Mouse (Mus musculus) CH12.LX (cell line): ENCODE measurements around the gene Gm9507. TPM values are rescaled to one million over a fixed set of nuclear protein-coding genes. Genes with fewer than 3 reads are reported as not detected.
"Not testable (repeated sequence)": the region's sequence is repeated elsewhere in the genome, so short reads cannot be mapped to it uniquely, and the experiment has no call there.

Source experiments
- DNase-seq: peaks from one replicate; pipeline ENCODE4 v3.0.0-alpha.2; 2013; ENCODE audit errors: extremely low read depth
- H3K27ac ChIP-seq: 2 replicates; pipeline ENCODE4 v1.5.1; 2012; ENCODE audit warnings: low read depth, mild to moderate bottlenecking, control low read depth, moderate library complexity; ENCODE audit not compliant: insufficient read depth
- H3K27me3 ChIP-seq: replicated peaks from 2 replicates; pipeline ENCODE3; 2012; ENCODE audit warnings: inconsistent platforms
- H3K36me3 ChIP-seq, 2 experiments: replicated peaks in 1 of 2; 2 replicates each; pipeline versions ENCODE3 to v1.6.1; 2012; ENCODE audit warnings: inconsistent platforms in 1 of 2, low read length in 1 of 2, mild to moderate bottlenecking in 1 of 2, mixed read lengths in 1 of 2, moderate library complexity in 1 of 2; ENCODE audit not compliant: control insufficient read depth in 1 of 2, insufficient read depth in 1 of 2
- H3K4me1 ChIP-seq, 2 experiments: 2 replicates each; pipeline ENCODE4 v1.6.1; 2012; ENCODE audit warnings: inconsistent platforms in 1 of 2, moderate library complexity in 1 of 2; ENCODE audit not compliant: insufficient read depth in 2 of 2, control insufficient read depth in 1 of 2
- H3K4me2 ChIP-seq: 2 replicates; pipeline ENCODE4 v1.6.1; 2012; ENCODE audit warnings: low read depth, mild to moderate bottlenecking, control low read depth; ENCODE audit not compliant: poor library complexity, insufficient read depth, severe bottlenecking
- H3K4me3 ChIP-seq, 3 experiments: fragments of 150-350 bp in 1 of 3; sonication (generic) in 1 of 3; replicated peaks in 1 of 3; 2 replicates each; pipeline versions ENCODE3 to v1.5.1; 2011 to 2012; ENCODE audit warnings: low read depth in 2 of 3, low read length in 2 of 3, mild to moderate bottlenecking in 2 of 3, moderate library complexity in 2 of 3, control low read depth in 1 of 3, improper control_type of control experiment in 1 of 3, inconsistent platforms in 1 of 3, mixed read lengths in 1 of 3; ENCODE audit not compliant: poor library complexity in 1 of 3
- H3K79me2 ChIP-seq: replicated peaks from 2 replicates; pipeline ENCODE4 v1.6.1; 2012; ENCODE audit warnings: mild to moderate bottlenecking, moderate library complexity; ENCODE audit not compliant: control insufficient read depth, poor library complexity, insufficient read depth, severe bottlenecking; ENCODE audit errors: extremely low read depth
- H3K9ac ChIP-seq: 2 replicates; pipeline ENCODE4 v1.6.1; 2012; ENCODE audit warnings: low read depth, mild to moderate bottlenecking, control low read depth, moderate library complexity; ENCODE audit not compliant: insufficient read depth
- H3K9me3 ChIP-seq: replicated peaks from 2 replicates; pipeline ENCODE3; 2012; ENCODE audit warnings: low read length, inconsistent platforms, mixed read lengths
- BHLHE40 ChIP-seq: IDR thresholded peaks from 2 replicates; pipeline ENCODE4 v1.6.1; 2011; ENCODE audit warnings: mild to moderate bottlenecking, low read depth, low read length, improper control_type of control experiment
- CHD1 ChIP-seq: IDR thresholded peaks from 2 replicates; pipeline ENCODE4 v1.6.1; 2012; ENCODE audit warnings: low read depth, low read length, improper control_type of control experiment, inconsistent platforms
- ELF1 ChIP-seq: IDR thresholded peaks from 2 replicates; pipeline ENCODE4 v1.6.1; 2014; ENCODE audit warnings: low read depth, mild to moderate bottlenecking, inconsistent platforms, low read length, improper control_type of control experiment
- EP300 ChIP-seq: IDR thresholded peaks from 2 replicates; pipeline ENCODE4 v1.6.1; 2011; ENCODE audit warnings: low read length, improper control_type of control experiment
- ETS1 ChIP-seq: conservative IDR thresholded peaks from 2 replicates; pipeline ENCODE4 v1.6.1; 2012; ENCODE audit warnings: low read depth, mild to moderate bottlenecking, inconsistent platforms, low read length, improper control_type of control experiment, moderate library complexity
- IRF4 ChIP-seq: IDR thresholded peaks from 2 replicates; pipeline ENCODE4 v1.6.1; 2014; ENCODE audit warnings: low read depth, mild to moderate bottlenecking, inconsistent platforms, low read length, improper control_type of control experiment
- JUND ChIP-seq: conservative IDR thresholded peaks from 2 replicates; pipeline ENCODE4 v1.6.1; 2011; ENCODE audit warnings: low read depth, low read length, improper control_type of control experiment
- MAFK ChIP-seq: IDR thresholded peaks from 2 replicates; pipeline ENCODE4 v1.6.1; 2011; ENCODE audit warnings: low read length, improper control_type of control experiment; ENCODE audit not compliant: insufficient replicate concordance
- MAX ChIP-seq: IDR thresholded peaks from 2 replicates; pipeline ENCODE4 v1.6.1; 2011; ENCODE audit warnings: low read length, improper control_type of control experiment
- MAZ ChIP-seq: IDR thresholded peaks from 2 replicates; pipeline ENCODE4 v1.6.1; 2012; ENCODE audit warnings: low read depth, mild to moderate bottlenecking, inconsistent platforms, low read length, improper control_type of control experiment, moderate library complexity
- MEF2A ChIP-seq: IDR thresholded peaks from 2 replicates; pipeline ENCODE4 v1.6.1; 2014; ENCODE audit warnings: low read depth, mild to moderate bottlenecking, inconsistent platforms, low read length, improper control_type of control experiment, borderline replicate concordance
- MXI1 ChIP-seq: IDR thresholded peaks from 2 replicates; pipeline ENCODE4 v1.6.1; 2011; ENCODE audit warnings: mild to moderate bottlenecking, low read depth, low read length, improper control_type of control experiment
- NELFE ChIP-seq: IDR thresholded peaks from 2 replicates; pipeline ENCODE4 v1.6.1; 2011; ENCODE audit warnings: low read depth, low read length, improper control_type of control experiment
- NRF1 ChIP-seq: IDR thresholded peaks from 2 replicates; pipeline ENCODE4 v1.6.1; 2014; ENCODE audit warnings: low read depth, mild to moderate bottlenecking, inconsistent platforms, low read length, improper control_type of control experiment, moderate library complexity
- PAX5 ChIP-seq: IDR thresholded peaks from 2 replicates; pipeline ENCODE4 v1.6.1; 2012; ENCODE audit warnings: low read length, inconsistent platforms, mixed read lengths
- POLR2AphosphoS2 ChIP-seq: IDR thresholded peaks from 2 replicates; pipeline ENCODE4 v1.6.1; 2011; ENCODE audit warnings: low read depth, low read length, improper control_type of control experiment
- RAD21 ChIP-seq: IDR thresholded peaks from 2 replicates; pipeline ENCODE4 v1.6.1; 2011; ENCODE audit warnings: low read depth, mild to moderate bottlenecking, low read length, improper control_type of control experiment, moderate library complexity
- SIN3A ChIP-seq: IDR thresholded peaks from 2 replicates; pipeline ENCODE4 v1.6.1; 2012; ENCODE audit warnings: low read length, improper control_type of control experiment, inconsistent platforms
- TBP ChIP-seq: conservative IDR thresholded peaks from 2 replicates; pipeline ENCODE4 v1.6.1; 2011; ENCODE audit warnings: low read depth, low read length, improper control_type of control experiment
- TCF12 ChIP-seq: IDR thresholded peaks from 2 replicates; pipeline ENCODE4 v1.6.1; 2014; ENCODE audit warnings: low read depth, mild to moderate bottlenecking, inconsistent platforms, low read length, improper control_type of control experiment
- UBTF ChIP-seq: IDR thresholded peaks from 2 replicates; pipeline ENCODE4 v1.6.1; 2012; ENCODE audit warnings: low read depth, mild to moderate bottlenecking, inconsistent platforms, low read length, improper control_type of control experiment, moderate library complexity
- USF1 ChIP-seq: IDR thresholded peaks from 2 replicates; pipeline ENCODE4 v1.6.1; 2014; ENCODE audit warnings: low read depth, mild to moderate bottlenecking, inconsistent platforms, low read length, improper control_type of control experiment
- USF2 ChIP-seq: conservative IDR thresholded peaks from 2 replicates; pipeline ENCODE4 v1.6.1; 2011; ENCODE audit warnings: low read depth, low read length, improper control_type of control experiment
- ZC3H11A ChIP-seq: IDR thresholded peaks from 2 replicates; pipeline ENCODE4 v1.6.1; 2012; ENCODE audit warnings: low read depth, mild to moderate bottlenecking, inconsistent platforms, low read length, improper control_type of control experiment
- ZMIZ1 ChIP-seq: IDR thresholded peaks from 2 replicates; pipeline ENCODE4 v1.6.1; 2012; ENCODE audit warnings: low read depth, mild to moderate bottlenecking, inconsistent platforms, low read length, improper control_type of control experiment
- ZNF384 ChIP-seq: IDR thresholded peaks from 2 replicates; pipeline ENCODE4 v1.6.1; 2012; ENCODE audit warnings: low read depth, low read length, improper control_type of control experiment, inconsistent platforms
- dilution Hi-C: fragments of 300-500 bp; cut with MboI; formaldehyde crosslinking; loops from 2 replicates; pipeline ENCODE4 v1.14.3; 2020; ENCODE audit warnings: low sequenced_read_pairs; ENCODE audit not compliant: extremely low pct_unique_long_range_greater_than_20kb, extremely low pct_ligation_motif_present
- in situ Hi-C: fragments of 300-500 bp; cut with MboI; formaldehyde crosslinking; loops from 3 replicates; pipeline ENCODE4 v1.14.3; 2019; ENCODE audit warnings: low sequenced_read_pairs, low pct_ligation_motif_present, low pct_unique_long_range_greater_than_20kb, mixed read lengths
- polyA plus RNA-seq: library from polyadenylated mRNA; unstranded; fragments of >175 nt; gene quantifications from 2 replicates; pipeline ENCODE4 v1.2.1, GENCODE M21; 2012; ENCODE audit warnings: low read depth; ENCODE audit not compliant: insufficient read length
- total RNA-seq, 2 experiments: library from RNA; depleted of rRNA; stranded (reverse); fragments of 300-350 nt in 1 of 2; fragments of >200 nt in 1 of 2; gene quantifications; 2 replicates each; pipeline ENCODE4 v1.2.3; 2012 to 2014

The Gm9507 gene
- total and polyA plus RNA-seq, 3 experiments: not detected

DNA sequence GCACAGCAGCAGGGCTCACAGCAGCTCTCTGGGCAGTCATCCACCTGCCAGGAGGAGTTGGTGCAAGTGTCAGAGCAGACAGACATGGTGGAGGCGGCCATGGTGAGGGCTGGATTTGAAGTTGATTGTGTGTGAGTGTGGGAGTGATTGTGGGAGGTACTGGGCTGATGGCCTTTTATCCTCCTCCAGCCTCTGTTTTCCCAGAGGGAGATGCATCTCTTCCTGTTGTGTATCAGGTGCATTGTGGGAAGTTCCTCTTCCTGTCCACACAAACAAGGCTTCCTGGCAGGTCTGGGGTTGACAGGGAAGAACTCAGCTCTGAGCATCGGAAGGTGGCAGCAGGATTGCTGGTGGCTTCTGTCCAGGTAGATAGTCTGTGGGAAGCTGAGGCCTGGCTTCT lies 16.7 kb downstream of the Gm9507 start, which contains the start of gene Gm9639:
Gene Gm9639, minus strand, starts transcription at position 101 of the 400 bp plus-strand sequence.
- Histone ChIP-seq H3K79me2 (no peaks in the 10 kb centered on the region), H3K27ac (no peak within 1 kb of the TSS; the same call in 1 of the 2 replicates), H3K4me1 (no peaks in the 10 kb centered on the region), H3K9me3 (no peaks in the 10 kb centered on the region), H3K4me3 (no peak within 1 kb of the TSS), H3K36me3 (no peaks in the 10 kb centered on the region), H3K4me2 (no peak within 1 kb of the TSS), H3K27me3 (peaks cover 50% of the 10 kb centered on the region), H3K9ac (no peak within 1 kb of the TSS)
- dilution Hi-C loops (no loop called here), in situ Hi-C loops (no loop called here)
- TF ChIP-seq MEF2A (no peak), MAX (no peak), UBTF (no peak), ZC3H11A (no peak), CHD1 (no peak), MAFK (no peak), USF2 (no peak), JUND (no peak), IRF4 (no peak), POLR2AphosphoS2 (no peak), MAZ (no peak), NELFE (no peak), BHLHE40 (no peak), RAD21 (no peak), EP300 (no peak), ZNF384 (no peak), MXI1 (no peak), ELF1 (no peak), ZMIZ1 (no peak)
- no peak for DNase-seq

DNA sequence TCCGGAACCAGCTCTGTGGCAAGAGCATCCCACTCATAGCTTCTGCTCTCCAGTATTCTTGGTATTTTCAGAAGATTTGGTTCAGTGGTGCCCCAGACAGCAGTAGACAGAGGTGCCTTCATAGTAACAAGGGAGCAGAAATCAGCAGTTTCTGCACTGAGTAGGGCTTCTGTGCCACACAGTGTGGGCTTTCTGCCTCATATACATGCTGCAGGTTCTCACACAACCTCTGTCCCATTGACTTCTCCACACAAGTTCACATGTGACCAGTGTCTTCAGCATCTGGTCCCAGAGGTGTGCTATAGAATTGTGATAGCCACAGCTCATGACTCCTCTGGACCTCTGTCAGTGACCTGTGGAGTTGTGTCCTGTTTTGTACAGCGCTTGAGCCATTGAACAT lies 23.0 kb downstream of the Gm9507 start:
- H3K9ac ChIP-seq: no peak overlapping the region
- no peak for DNase-seq
- H3K27me3 ChIP-seq: peaks cover 22% of the 10 kb centered on the region
- no peaks in the 10 kb centered on the region for H3K79me2 ChIP-seq
- H3K4me2 ChIP-seq: no peak overlapping the region
- H3K27ac ChIP-seq: no peak overlapping the region
- in situ Hi-C loops: no loop called here
- dilution Hi-C loops: no loop called here
- H3K9me3 ChIP-seq: no peaks in the 10 kb centered on the region
- no peaks in the 10 kb centered on the region for H3K4me1 ChIP-seq
- no peak overlapping the region for H3K4me3 ChIP-seq
- H3K36me3 ChIP-seq: no peaks in the 10 kb centered on the region
- no peak for TF ChIP-seq SIN3A
- TF ChIP-seq MAFK: no peak
- no peak for TF ChIP-seq MAZ
- TF ChIP-seq TCF12: no peak
- TF ChIP-seq NRF1: no peak
- no peak for TF ChIP-seq USF1
- TF ChIP-seq ZC3H11A: no peak
- no peak for TF ChIP-seq TBP
- TF ChIP-seq PAX5: no peak
- TF ChIP-seq CHD1: no peak
- TF ChIP-seq BHLHE40: no peak
- TF ChIP-seq MEF2A: no peak
- TF ChIP-seq ETS1: no peak
- no peak for TF ChIP-seq ELF1

- H3K4me1 ChIP-seq, H3K4me3 ChIP-seq, dilution Hi-C loops, H3K9me3 ChIP-seq, H3K9ac ChIP-seq, H3K27ac ChIP-seq, in situ Hi-C loops, H3K79me2 ChIP-seq, DNase-seq, H3K36me3 ChIP-seq, H3K4me2 ChIP-seq: not testable (repeated sequence)
- H3K27me3 ChIP-seq: peaks cover 18% of the 10 kb centered on the region
Measured at GRCm38 (mm10) chr10:77787876-77788275, 23.8 kb downstream of the Gm9507 start, which contains the start of gene Gm7137. Gene Gm7137, minus strand, starts transcription at chr10:77788200.
